Mouse (Mus musculus): ENCODE data around the gene Dnajc4. TPM values are rescaled to one million over a fixed set of nuclear protein-coding genes. Genes with fewer than 3 reads are reported as not detected.
A peak's percentile ranks its signal among the peaks of the same experiment; 100 is the strongest.

Dnajc4 gene
- polyA plus RNA-seq, 1 experiment, result 15.8 TPM

DNA sequence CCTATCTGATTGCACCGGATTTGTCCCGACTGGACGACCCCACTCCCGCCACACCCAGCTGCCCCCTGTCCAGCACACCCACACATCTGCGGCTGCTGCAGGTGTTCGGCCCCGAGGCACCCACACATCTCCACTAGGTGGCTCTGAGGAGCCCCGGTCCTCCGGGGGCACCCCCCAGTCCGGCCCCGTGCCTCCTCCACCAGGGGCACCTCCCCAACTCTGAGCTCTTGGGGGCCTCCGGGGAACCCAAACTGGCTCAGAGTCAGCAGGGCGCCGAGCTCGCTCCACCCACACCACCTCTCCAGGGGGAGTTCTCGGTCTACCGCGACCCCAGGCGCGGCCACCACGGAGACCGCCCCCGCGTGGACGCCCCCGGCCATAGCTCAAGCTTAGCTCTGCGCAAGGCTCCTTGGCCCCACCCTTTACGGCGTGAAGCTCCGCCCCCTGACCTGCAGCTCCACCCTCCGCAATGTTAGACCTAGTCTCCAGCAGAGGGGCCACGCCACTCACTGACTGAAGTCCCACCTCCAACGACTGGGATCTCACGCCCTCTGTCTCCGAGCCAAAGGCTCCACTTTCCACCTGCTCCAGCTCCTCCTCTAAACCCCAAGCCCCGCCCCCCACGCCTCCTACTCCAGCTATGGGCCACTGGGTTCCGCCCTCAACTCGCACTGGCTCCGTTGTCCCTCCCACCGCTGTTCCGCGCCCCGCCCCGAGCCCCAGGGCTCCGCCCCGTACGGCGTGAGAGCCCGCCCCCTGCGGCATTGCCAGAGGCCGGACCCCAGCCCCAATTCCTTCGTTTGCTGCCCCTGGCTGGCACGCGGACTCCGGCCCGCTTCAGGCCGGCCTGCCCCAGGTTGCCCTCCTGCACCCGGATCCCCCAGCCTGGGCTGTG lies 12.6 kb downstream of the Dnajc4 start:
- H3K27ac ChIP-seq (ENCODE audit: insufficient read depth, low read length), result no peak overlapping the region
- H3K27me3 ChIP-seq (ENCODE audit: control insufficient read depth, insufficient read depth, low read length, poor library complexity, severe bottlenecking), result no peaks in the 10 kb centered on the region
- no peaks in the 10 kb centered on the region for H3K9me3 ChIP-seq (replicated peaks; ENCODE audit: control insufficient read depth, insufficient read depth, low read length, poor library complexity, severe bottlenecking)
- H3K36me3 ChIP-seq (ENCODE audit: control insufficient read depth, insufficient read depth, low read length, poor library complexity, severe bottlenecking), result peaks cover 24% of the 10 kb centered on the region
- peak overlapping the region; percentile 65 for H3K4me3 ChIP-seq (ENCODE audit: low read depth, low read length)
- H3K9ac ChIP-seq (ENCODE audit: low read depth, poor library complexity, severe bottlenecking), result peak overlapping the region; percentile 59
- no peak for TF ChIP-seq POLR2A (IDR thresholded peaks at IDR 0.05; ENCODE audit: insufficient read depth, low read length)
- TF ChIP-seq CTCF (IDR thresholded peaks at IDR 0.05; ENCODE audit: low read depth, low read length), result peak; percentile 52
- no peaks in the 10 kb centered on the region for H3K4me1 ChIP-seq (ENCODE audit: control insufficient read depth, insufficient read depth, low read length)

DNA sequence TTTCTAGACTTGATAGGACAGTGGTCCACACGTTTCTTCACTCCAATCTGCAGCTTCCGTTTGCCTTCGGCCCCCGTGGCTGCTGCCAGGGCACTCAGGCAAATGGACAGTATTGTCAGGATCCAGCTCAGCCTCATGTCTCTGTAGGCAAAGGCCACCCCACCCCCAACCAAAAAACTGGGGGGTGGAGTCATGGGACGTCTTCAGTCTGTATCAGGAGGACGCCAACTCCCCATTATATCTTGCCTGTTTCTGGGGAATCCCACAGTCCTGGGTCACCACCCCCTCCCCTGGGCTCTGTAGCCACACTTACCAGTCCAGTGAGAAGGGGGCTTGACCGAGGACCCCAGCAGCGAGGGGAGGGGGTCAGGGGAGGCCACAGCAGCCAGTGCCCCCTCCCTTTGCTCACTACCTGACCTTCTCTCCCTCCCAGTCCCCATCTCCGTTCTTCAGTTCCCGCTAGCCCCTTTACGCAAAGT lies 13.3 kb downstream of the Dnajc4 start:
- H3K36me3 ChIP-seq (ENCODE audit: control insufficient read depth, insufficient read depth, low read length, poor library complexity, severe bottlenecking), result peaks cover 23% of the 10 kb centered on the region
- no peak overlapping the region for H3K27ac ChIP-seq (ENCODE audit: insufficient read depth, low read length)
- peak overlapping the region; percentile 64 for H3K4me3 ChIP-seq (ENCODE audit: low read depth, low read length)
- TF ChIP-seq POLR2A (IDR thresholded peaks at IDR 0.05; ENCODE audit: insufficient read depth, low read length), result no peak
- TF ChIP-seq CTCF (IDR thresholded peaks at IDR 0.05; ENCODE audit: low read depth, low read length), result no peak
- TF ChIP-seq EP300 (IDR thresholded peaks at IDR 0.05; ENCODE audit: insufficient read depth, low read depth, low read length), result no peak
- H3K9me3 ChIP-seq (replicated peaks; ENCODE audit: control insufficient read depth, insufficient read depth, low read length, poor library complexity, severe bottlenecking), result no peaks in the 10 kb centered on the region
- no peaks in the 10 kb centered on the region for H3K4me1 ChIP-seq (ENCODE audit: control insufficient read depth, insufficient read depth, low read length)
- no peaks in the 10 kb centered on the region for H3K27me3 ChIP-seq (ENCODE audit: control insufficient read depth, insufficient read depth, low read length, poor library complexity, severe bottlenecking)
- peak overlapping the region; percentile 47 for H3K9ac ChIP-seq (ENCODE audit: low read depth, poor library complexity, severe bottlenecking)

- Histone ChIP-seq H3K36me3 (ENCODE audit: control insufficient read depth, insufficient read depth, low read length, poor library complexity, severe bottlenecking) (peaks cover 23% of the 10 kb centered on the region), H3K4me3 (ENCODE audit: low read depth, low read length) (peak overlapping the region; percentile 64), H3K27me3 (ENCODE audit: control insufficient read depth, insufficient read depth, low read length, poor library complexity, severe bottlenecking) (no peaks in the 10 kb centered on the region), H3K9me3 (replicated peaks; ENCODE audit: control insufficient read depth, insufficient read depth, low read length, poor library complexity, severe bottlenecking) (no peaks in the 10 kb centered on the region), H3K9ac (ENCODE audit: low read depth, poor library complexity, severe bottlenecking) (peak overlapping the region; percentile 47; the same call in 1 of the 2 replicates), H3K4me1 (ENCODE audit: control insufficient read depth, insufficient read depth, low read length) (no peaks in the 10 kb centered on the region), H3K27ac (ENCODE audit: insufficient read depth, low read length) (no peak overlapping the region)
- no peak for TF ChIP-seq POLR2A (IDR thresholded peaks at IDR 0.05; ENCODE audit: insufficient read depth, low read length)
- no peak for TF ChIP-seq CTCF (IDR thresholded peaks at IDR 0.05; ENCODE audit: low read depth, low read length)
- no peak for TF ChIP-seq EP300 (IDR thresholded peaks at IDR 0.05; ENCODE audit: insufficient read depth, low read depth, low read length)
Observed at GRCm38 (mm10) chr19:6978639-6978974, 13.8 kb downstream of the Dnajc4 start.

DNA sequence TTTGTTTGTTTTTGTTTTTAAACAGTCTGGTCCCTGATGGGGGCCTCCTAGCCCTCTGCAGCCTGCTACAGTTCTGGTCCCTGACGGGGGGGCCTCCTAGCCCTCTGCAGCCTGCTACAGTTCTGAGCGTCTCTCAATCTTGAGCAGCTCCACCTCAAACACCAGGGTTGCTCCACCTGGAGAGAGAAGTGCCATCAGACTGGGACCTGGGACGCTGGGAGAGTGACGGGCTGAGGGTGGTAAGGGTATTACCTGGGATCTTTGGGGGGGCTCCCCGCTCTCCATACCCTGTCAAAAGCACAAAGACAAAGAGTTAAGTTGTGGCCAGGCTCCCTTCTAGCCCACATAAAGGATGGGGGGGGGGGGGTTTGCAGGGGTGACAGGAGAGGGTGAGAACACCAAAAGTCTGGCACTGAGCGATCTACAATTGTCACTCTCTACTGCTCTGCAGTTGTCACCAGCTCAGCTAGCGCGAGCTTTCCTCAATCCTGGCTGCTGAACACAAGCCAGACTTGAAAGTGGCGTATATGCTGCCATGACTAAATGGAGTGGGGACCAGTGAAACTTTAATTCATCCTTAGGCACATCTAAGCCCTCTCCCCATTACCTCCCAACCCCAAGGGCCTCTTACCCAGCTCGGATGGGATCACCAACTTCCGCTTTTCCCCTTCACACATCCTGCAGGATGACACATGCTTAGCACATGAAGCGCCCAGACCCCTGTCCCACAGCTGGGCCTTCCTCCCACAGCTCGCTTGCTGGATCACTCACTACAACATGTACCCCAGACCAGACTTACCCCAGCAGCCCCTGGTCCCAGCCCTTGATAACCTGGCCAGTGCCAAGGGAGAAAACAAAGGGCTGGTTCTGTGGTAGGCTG lies 14.4 kb downstream of the Dnajc4 start:
- Histone ChIP-seq H3K4me1 (ENCODE audit: control insufficient read depth, insufficient read depth, low read length) (no peaks in the 10 kb centered on the region), H3K36me3 (ENCODE audit: control insufficient read depth, insufficient read depth, low read length, poor library complexity, severe bottlenecking) (peaks cover 23% of the 10 kb centered on the region), H3K27me3 (ENCODE audit: control insufficient read depth, insufficient read depth, low read length, poor library complexity, severe bottlenecking) (no peaks in the 10 kb centered on the region), H3K9me3 (replicated peaks; ENCODE audit: control insufficient read depth, insufficient read depth, low read length, poor library complexity, severe bottlenecking) (no peaks in the 10 kb centered on the region), H3K27ac (ENCODE audit: insufficient read depth, low read length) (no peak overlapping the region), H3K9ac (ENCODE audit: low read depth, poor library complexity, severe bottlenecking) (0 out of 2 replicates have a peak overlapping the region, but pooled peaks have one; percentile 47), H3K4me3 (ENCODE audit: low read depth, low read length) (no peak overlapping the region)
- TF ChIP-seq POLR2A (IDR thresholded peaks at IDR 0.05; ENCODE audit: insufficient read depth, low read length) (no peak), CTCF (IDR thresholded peaks at IDR 0.05; ENCODE audit: low read depth, low read length) (no peak), EP300 (IDR thresholded peaks at IDR 0.05; ENCODE audit: insufficient read depth, low read depth, low read length) (no peak)

- TF ChIP-seq CTCF (IDR thresholded peaks at IDR 0.05; ENCODE audit: low read depth, low read length) (no peak), EP300 (IDR thresholded peaks at IDR 0.05; ENCODE audit: insufficient read depth, low read depth, low read length) (no peak), POLR2A (IDR thresholded peaks at IDR 0.05; ENCODE audit: insufficient read depth, low read length) (no peak)
- Histone ChIP-seq H3K9ac (ENCODE audit: low read depth, poor library complexity, severe bottlenecking) (peak within 1 kb of the TSS; percentile 41), H3K4me3 (ENCODE audit: low read depth, low read length) (peak within 1 kb of the TSS; percentile 76), H3K27me3 (ENCODE audit: control insufficient read depth, insufficient read depth, low read length, poor library complexity, severe bottlenecking) (no peaks in the 10 kb centered on the region), H3K9me3 (replicated peaks; ENCODE audit: control insufficient read depth, insufficient read depth, low read length, poor library complexity, severe bottlenecking) (no peaks in the 10 kb centered on the region), H3K4me1 (ENCODE audit: control insufficient read depth, insufficient read depth, low read length) (peaks cover 7% of the 10 kb centered on the region), H3K36me3 (ENCODE audit: control insufficient read depth, insufficient read depth, low read length, poor library complexity, severe bottlenecking) (peaks cover 14% of the 10 kb centered on the region), H3K27ac (ENCODE audit: insufficient read depth, low read length) (peak within 1 kb of the TSS; percentile 42)
Observed at GRCm38 (mm10) chr19:6975537-6976521, 16.5 kb downstream of the Dnajc4 start, which contains the start of gene Plcb3. Gene Plcb3 (minus strand): TSS chr19:6976470.
